Mouse (Mus musculus): ENCODE data around the gene Ehd1.
"Not testable (repeated sequence)": the region's sequence is repeated elsewhere in the genome, so short reads cannot be mapped to it uniquely, and the experiment has no call there.

Gene Ehd1

DNA sequence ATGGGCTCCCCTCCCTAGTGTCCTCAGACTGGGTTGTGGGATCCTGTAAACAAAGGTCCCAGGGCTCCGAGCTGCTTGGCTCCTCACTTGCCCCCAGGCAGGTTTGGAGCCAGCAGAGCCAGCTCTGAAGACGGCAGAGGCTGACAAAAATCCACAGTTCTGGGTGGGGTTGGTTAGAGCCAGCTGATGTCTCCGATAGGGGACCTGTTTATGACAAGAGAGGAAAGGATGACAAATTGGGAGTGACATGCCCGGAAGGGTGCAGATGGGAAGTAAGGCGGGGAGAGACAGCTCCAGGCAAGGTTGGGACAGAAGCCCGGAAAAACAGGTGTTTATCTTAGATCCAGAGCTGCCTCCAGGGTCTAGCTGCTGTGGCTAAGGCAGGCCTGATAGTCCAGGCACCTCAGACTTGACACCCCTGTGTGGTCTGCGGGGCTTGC, 23.9 kb downstream of the Ehd1 start:
- DNase-seq (ENCODE audit: low spot score in 2 of 2) = peak; percentile 76 to 80

DNA sequence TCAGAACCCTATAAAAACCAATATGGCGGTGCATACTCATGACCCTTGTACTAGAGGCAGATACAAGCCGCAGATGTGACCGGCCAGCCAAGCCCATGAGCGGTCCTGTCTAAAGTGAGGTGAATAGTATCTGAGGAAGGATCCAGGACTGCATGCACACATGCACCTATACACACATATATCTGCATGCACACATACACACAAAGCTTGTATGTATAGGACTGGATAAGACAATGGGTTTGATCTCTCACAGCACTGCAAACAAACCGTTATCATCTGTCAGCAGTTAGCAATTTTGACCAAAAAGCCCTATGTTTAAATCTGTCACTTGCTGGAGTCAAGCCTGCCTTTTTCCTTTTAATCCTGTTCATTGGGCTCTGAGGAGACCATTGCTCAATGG, 25.6 kb downstream of the Ehd1 start:
- no peak for DNase-seq (ENCODE audit: low spot score in 2 of 2)

DNA sequence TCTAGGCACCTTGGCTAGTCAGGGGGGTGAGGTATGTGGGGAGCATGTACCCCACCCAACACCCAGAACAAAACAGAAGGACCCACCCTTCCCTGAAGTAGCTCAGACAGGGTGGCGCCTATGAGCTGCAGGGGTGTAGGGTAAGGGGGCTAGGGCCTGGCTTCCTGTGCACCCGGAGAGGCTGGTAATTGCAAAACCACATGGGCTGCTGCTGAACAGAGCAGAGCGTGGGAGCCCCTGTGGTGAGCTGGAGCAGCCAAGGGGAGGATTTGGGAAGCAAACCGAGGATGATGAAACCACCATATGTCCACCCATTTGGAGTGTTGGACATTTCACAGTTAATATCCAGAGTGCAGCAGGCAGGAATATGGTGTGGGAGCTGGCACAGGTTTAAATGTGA, 26.0 kb downstream of the Ehd1 start:
- no peak for DNase-seq (ENCODE audit: low spot score in 2 of 2)

DNA sequence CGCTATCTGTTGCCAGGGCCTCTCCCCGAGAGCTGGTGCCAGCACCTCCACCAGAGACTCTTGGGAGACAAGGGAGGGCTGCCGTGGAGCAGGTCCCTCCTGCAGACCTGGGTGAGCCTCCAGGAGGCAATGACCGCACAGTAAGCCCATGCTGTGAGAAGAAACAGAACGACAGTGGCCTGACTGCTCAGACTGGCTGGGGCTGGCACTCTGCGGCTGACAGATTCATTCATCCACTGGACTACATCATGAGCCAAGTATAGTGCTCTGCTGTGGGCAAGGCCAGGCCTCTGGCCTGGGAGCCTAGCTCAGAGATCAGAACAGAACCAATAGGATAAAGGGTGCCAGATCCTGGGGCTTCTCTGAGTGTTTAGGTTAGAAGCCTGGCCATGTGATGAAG, 27.3 kb downstream of the Ehd1 start:
- no peak for DNase-seq (ENCODE audit: low spot score in 2 of 2)

DNA sequence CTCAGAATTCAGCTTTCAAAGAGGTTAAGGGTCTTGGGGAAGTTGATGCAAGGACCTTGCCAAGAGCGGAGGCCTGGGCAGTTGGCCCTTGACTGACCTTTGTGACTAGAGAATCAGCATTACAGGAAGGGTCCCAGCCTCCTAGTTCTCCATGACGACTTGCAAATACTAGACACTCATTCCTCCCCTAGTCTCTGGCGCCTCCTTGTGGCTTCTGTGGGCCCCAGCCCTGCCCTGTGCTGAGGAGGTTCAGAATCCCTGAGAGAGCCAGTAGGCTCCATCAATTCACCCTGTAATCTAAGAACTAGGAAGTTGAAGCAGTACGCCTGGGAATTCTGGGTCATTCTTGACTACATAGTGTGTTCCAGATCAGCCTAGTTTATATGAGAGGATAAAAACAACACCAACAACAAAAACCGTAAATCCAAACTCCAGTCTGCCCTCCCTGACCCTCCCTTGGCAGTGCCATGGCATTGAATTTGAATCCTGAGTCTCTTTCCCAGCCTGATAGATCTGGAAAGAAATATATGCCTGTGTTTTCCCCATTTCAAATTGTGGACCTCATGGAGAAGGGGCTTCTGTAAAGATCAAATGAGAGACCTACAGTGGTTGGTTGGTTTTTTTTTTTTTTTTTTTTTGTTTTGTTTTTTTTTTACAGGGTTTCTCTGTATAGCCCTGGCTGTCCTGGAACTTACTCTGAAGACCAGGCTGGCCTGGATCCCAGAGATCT, 28.4 kb downstream of the Ehd1 start:
- DNase-seq (ENCODE audit: low spot score in 2 of 2) = peak; percentile 94 to 98

DNA sequence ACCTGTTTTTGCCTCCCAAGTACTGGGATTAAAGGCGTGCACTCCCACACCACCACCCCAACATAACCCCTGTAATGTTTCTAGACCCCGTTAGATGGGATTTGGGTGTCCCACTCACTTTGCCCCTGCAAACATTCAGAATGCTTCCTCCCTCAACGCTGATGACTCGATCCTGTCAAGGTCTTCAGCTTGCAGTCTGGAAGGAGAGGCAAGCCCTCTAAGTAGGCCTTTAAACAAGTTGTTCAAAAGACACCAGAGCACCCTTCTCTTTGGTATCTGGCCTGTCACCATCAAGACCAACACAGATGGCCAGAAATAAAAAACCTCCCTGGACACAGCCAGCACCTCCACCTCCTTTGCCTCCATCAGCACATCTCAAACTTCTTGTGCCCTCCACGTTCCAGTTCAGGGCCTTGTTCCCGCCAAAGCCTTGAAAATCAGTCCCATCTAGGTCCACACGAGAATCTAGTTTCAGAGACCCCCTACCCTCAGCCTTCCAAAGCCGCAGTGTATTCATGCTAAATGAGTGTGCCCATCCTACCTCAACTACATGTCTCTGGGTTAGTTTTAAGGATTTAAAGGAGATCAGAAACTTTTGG, 29.1 kb downstream of the Ehd1 start:
- DNase-seq (ENCODE audit: low spot score in 2 of 2) = no peak

DNA sequence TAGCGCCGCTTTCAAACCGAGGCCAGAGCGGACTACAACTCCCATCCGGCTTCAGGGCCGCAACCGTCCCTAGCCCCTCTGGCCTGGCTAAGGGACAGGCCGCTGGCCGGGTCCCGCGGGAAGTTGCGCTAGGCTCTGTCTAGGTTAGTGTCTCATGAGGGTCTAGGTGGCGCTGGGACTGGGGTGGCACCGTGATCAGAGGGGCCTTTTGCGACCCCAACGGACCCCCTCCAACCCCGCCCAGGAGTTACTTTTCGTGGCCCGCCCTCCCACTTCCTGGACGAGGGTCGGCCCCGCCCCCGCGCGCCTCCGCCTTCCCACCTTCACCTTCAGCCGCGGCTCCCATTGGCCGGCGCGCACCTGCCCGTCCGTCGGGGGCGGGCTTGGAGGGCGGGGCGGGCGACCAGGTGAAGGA, 29.6 kb downstream of the Ehd1 start, which contains the start of gene Cdc42bpg:
Cdc42bpg (plus strand) TSS at position 320 of the 415 bp plus-strand sequence.
- peak; percentile 89 to 94 for DNase-seq (ENCODE audit: low spot score in 2 of 2)

DNA sequence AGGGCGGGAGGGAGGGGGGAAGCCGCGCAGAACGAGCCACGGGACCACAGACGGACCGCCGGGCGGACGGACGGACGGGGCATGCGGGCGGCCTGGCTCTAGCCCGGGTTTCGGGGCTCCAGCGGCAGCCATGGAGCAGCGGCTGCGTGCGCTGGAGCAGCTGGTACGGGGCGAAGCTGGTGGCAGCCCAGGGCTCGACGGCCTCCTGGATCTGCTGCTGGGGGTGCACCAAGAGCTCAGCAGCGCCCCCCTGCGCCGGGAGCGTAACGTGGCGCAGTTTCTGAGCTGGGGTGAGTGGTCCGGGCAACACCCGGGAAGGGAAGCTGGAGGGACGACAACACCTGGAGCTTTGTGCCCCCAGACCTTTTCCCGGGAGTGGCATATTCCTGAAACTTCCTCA, 30.1 kb downstream of the Ehd1 start:
- peak; percentile 83 to 95 for DNase-seq (ENCODE audit: low spot score in 2 of 2)

DNA sequence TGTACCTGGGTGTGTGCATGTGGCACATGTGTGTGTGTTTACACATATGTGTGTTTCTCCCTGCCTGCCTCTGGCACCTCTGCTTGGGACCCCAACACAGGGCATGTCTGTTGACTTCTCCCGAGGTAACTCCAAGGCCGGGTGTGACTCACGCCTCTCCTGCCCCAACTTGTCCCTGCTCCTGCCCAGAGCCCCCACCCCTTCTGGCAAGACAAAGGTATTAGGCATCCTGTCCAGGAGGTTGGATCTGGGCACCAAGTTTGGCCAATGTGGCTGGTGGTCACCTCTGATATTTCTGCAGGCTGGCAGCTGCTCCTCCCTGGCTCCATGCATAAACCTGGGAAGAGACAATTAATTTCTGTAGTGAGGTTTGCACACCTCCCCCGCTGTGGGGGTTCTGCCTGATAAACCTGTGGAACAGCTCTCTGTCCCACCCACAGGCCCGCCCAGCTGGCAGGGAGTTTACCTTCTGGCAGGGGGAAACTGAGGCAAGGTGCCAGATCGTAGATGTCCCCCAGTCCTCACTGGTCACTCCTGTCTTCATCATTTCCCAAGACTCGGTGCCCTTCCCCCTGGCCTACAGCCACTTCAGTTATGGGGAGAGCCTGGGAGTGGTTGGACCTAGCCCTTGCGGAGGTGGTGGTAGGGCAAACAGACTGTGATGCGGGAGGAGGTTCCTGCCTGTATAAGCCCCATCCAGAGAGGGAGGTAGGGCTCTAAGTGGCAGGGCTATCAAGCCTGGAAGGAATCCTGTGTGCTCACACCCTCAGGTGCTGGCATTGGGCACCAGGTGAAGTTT, 31.4 kb downstream of the Ehd1 start:
- no peak for DNase-seq (ENCODE audit: low spot score in 2 of 2)

DNA sequence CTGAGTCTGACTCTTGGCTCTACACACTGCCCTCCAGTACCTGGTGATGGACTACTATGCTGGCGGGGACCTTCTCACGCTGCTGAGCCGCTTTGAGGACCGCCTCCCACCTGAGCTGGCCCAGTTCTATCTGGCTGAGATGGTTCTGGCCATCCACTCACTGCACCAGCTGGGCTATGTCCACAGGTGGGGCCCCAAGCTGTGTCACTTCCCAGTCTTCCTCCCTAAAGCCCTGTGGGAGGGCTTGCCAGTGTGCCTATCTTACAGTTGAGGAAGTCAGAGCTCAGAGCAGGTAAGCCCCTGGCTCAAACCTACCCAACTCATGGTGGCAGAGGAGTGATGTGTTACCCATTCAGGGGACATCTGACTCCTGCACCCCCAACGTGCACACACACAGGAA, 33.7 kb downstream of the Ehd1 start:
- DNase-seq (ENCODE audit: low spot score in 2 of 2) = no peak

DNA sequence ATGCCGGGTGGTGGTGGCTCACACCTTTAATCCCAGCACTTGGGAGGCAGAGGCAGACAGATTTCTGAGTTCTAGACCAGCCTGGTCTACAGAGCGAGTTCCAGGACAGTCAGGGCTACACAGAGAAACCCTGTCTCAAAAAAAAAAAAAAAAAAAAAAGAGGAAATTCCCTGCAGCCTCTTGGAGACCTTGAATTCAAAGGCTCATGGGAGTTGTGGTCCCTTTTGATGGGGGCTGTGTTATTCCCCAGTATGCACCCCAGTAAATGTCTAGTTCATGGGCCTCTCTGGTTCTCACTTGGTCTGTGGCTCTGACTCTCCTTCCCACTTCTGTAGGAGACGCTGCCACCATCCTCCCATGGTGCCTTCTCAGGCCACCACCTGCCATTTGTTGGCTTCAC, 35.3 kb downstream of the Ehd1 start:
- not testable (repeated sequence) for DNase-seq (ENCODE audit: low spot score in 2 of 2)

DNA sequence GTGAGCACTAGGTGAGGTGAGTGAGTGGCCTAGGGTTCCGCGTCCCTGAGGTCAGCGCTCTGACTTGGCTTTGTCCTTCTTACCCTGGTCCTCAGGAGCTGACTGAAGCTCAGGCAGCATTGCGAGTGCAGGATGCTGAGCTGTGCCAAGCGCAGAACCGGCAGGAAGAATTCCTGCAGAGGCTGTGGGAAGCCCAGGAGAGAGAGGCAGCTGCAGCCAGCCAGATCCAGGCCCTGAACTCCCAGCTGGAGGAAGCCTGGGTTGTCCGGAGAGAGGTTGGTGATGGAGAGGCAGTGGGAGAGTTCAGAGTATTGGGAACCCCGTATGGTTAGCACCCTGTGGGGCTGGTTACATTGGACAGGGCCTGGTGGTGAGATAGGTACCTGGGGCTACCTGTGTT, 37.3 kb downstream of the Ehd1 start:
- DNase-seq (ENCODE audit: low spot score in 2 of 2) = no peak

DNA sequence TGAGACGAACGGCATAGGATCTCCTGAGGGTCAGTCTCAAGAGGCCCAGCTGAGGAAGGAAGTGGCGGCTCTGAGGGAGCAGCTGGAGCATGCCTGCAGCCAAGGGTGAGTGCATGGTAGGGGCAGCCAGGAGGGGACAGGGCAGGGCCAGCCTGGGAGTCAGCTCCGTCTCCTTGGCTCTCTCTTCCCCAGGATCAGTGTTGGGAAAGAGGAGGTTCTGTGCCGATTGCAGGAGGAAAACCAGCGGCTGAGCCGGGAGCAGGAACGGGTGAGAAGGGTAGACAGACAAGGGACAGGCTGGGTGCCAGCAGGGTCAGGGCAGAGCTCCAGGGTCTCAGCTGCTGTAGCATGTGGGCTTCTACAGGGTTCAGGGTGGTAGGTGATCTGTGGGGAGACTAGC, 38.0 kb downstream of the Ehd1 start:
- DNase-seq (ENCODE audit: low spot score in 2 of 2) = no peak

DNA sequence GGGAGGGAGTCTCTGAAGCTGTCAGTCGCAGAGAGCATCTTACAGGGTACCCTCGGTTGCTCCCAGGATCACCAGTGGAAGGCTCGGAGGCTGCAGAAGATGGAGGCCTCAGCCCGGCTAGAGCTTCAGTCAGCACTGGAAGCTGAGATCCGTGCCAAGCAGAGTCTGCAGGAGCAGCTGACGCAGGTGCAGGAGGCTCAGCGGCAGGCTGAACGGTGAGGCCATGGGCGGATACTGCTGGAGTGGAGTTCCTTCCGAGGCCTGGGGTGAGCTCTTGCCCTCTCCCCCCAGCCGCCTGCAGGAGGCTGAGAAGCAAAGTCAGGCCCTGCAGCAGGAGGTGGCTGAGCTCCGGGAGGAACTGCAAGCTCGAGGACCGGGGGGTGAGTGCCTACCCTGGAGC, 39.0 kb downstream of the Ehd1 start:
- DNase-seq (ENCODE audit: low spot score in 2 of 2) = no peak

DNA sequence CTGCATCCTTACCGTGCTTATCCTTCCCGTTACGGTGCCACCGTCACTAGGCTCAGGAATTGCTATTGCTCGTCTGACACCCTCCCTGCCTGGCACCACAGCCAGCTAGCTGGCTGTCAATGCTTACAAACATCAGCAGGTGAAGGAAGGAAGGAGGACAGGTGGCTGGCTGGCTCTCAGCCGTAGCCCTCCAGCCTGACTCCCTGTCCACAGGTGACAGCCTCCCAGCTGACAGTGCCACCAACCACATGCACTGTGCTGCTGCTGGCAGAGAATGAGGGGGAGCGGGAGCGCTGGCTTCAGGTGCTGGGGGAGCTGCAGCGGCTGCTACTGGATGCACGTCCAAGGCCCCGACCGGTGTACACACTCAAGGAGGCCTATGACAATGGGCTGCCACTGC, 41.6 kb downstream of the Ehd1 start:
- no peak for DNase-seq (ENCODE audit: low spot score in 2 of 2)

DNA sequence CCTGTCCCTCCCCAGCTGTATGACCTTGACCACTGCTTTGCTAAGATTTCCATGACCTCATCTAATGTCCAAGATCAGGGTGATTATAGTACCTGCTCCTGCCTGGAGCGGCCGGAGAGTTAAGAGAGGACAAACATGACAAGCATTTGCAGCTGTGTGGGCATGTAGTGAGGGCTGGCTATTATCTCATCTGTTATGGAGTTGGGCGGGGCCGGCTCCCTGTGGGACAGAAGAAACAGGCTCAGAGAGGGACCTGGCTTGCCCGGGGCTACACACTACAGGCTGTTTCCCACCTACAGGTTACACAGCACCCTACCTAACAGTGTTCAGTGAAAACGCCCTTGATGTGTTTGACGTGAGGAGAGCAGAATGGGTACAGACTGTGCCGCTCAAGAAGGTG, 44.8 kb downstream of the Ehd1 start:
- DNase-seq (ENCODE audit: low spot score in 2 of 2) = no peak

DNA sequence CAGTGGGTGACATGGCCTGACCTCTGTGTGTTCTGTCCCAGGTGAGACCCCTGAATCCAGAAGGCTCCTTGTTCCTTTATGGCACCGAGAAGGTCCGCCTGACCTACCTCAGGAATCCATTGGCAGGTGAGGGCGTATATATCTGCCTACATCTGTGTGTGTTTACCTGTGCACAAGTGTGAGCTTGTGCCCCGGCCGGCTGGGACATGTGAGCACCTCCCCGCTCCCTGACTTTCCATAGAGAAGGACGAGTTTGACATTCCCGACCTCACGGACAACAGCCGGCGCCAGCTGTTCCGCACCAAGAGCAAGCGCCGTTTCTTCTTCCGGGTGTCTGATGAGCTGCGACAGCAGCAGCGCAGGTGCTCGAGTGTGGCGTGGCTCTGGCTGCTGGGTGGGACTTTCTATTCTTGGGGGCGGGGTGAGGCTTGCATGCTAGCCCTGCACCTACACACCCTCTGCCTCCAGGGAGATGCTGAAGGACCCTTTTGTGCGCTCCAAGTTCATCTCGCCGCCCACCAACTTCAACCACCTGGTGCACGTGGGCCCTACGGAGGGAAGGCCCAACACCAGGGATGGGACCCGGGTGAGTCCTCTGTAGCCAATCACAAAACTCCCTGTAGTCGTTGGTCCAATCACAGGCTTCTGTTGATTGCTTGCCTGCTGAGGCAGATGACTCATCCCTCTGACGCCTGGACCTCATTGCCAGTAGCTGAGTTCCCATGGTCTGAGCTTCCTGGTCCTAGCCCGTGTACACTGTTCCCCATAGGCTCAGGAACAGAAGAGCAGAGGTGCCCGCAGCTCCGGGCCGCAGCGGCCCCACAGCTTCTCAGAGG, 45.5 kb downstream of the Ehd1 start:
- DNase-seq (ENCODE audit: low spot score in 2 of 2) = no peak

DNA sequence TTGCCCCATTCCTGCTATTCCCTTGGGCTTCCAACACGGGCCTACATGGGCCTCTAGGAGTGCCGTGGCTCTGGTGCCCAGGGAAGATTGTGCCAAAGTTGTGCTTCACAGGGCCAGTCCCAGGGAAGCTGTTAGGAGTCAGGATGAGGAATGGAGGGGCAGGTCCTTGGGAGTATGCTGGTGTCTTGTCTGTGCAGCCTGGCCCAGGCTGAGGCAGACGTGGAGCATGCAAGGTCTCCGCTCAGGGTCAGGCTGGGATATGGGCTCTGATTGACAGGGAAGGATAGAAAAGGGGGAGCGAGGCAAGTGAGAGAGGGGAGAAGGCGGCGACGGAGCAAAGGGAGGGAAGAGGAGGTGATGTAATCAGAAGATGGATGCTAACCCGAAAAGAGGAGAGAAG, 48.2 kb downstream of the Ehd1 start:
- no peak for DNase-seq (ENCODE audit: low spot score in 2 of 2)

DNA sequence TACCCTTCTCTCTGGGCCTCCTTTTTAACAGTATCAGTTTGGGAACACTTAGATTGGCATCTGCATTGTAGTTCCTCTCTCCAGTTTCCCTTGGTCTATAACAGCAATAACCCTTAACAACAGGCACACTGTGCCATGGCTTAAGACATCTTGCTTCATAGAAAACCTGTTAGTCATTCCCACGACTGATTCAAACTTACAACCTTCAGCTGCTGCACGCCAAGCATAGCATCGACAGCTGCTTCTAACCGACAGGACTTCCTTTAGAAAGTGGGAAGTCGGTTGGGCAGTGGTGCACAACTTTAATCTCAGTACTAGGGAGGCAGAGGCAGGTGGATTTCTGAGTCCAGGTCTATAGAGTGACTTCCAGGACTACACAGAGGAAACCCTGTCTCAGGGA, 54.7 kb downstream of the Ehd1 start:
- no peak for DNase-seq (ENCODE audit: low spot score in 2 of 2)

DNA sequence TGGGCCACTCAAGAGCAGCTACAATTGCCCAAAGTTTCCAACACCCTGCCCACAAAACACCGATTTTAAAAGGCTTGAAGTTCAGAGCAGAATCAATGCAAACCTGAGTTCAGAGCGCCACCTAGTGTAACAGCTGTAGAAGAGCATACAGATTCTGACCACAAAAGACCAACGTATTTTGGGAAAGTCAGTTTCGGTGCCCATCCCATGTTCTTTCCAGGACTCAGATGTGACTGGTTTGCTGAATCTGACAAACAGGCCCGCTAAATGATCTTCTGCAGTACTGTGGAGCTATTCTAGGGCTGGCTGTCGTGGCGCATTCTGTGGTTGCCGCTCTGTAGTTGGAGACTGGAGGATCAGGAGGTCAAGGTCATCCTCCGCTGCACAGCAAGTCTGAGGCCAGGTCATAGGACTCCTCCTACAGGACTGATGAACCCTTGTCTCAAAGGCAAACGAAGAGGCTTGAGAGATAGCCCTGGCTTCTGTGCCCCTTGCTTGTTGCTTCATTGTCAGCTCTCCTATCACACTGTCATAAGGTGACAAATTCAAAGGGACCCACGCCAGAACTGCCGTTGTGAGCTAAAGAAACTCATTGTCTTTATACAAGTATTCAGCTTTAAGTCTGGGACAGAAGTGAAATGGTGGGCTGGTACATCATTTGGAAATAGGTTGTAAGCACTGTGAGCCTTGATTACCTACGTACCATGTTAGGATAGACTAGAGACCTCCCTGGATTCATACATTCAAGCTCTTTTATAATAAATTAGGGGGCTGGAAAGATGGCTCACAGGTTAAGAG, 55.4 kb downstream of the Ehd1 start:
- DNase-seq (ENCODE audit: low spot score in 2 of 2) = peak; percentile 61 to 83

Data from spleen, postnatal 4 days (tissue).